Mouse (Mus musculus): ENCODE results near the gene Sik3. TPM values are rescaled to one million over a fixed set of nuclear protein-coding genes. Genes with fewer than 3 reads are reported as not detected.

Sik3 gene
- total and polyA plus RNA-seq, 3 experiments, result 30.7 to 81.1 (median 62.1) TPM

GRCm38 (mm10) chr9:46049525-46049924 lies 36.9 kb downstream of the Sik3 start:
- 65% methylated on average over 7 of the region's 7 CpGs for WGBS
- no peak for DNase-seq
- TF ChIP-seq EP300 (IDR thresholded peaks at IDR 0.05; ENCODE audit: insufficient read depth, low read depth, low read length) (no peak), POLR2A (IDR thresholded peaks at IDR 0.05; ENCODE audit: insufficient read depth, low read depth, low read length) (no peak), CTCF (IDR thresholded peaks at IDR 0.05) (no peak)
- H3K27me3 ChIP-seq (ENCODE audit: control insufficient read depth, insufficient read depth, low read length), result no peaks in the 10 kb centered on the region
- no peak overlapping the region for H3K9ac ChIP-seq (ENCODE audit: low read depth, low read length)
- no peak overlapping the region for H3K4me3 ChIP-seq
- peaks cover 4% of the 10 kb centered on the region for H3K79me2 ChIP-seq (replicated peaks; ENCODE audit: control insufficient read depth, insufficient read depth, low read length)
- intact Hi-C loops (cut with DNase I), result no loop called here
- H3K4me1 ChIP-seq (ENCODE audit: control insufficient read depth, insufficient read depth, low read length), result peaks cover 13% of the 10 kb centered on the region
- peaks cover 2% of the 10 kb centered on the region; the same call in 1 of the 2 replicates for H3K36me3 ChIP-seq (ENCODE audit: control insufficient read depth, insufficient read depth, low read length)
- H3K27ac ChIP-seq, result no peak overlapping the region

DNA sequence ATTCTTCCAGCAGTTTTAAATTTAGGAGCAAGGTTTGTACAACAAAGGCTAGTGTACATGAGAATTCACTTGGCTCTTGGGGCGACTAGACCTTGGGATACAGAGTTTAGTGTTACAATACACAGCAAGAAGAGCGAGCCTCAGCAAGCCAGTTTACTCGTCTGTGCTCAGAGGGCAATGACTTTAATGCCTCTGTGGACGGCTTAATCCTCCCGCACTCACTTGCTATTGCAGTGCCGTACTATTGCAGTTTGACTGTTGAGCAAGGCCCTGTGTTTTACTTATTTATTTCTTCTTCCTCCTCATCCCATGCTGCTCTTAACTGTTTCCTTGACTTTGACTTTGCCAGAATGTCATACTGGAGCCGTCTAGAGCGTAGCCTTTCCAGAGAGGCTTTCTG lies 37.6 kb downstream of the Sik3 start:
- H3K79me2 ChIP-seq (replicated peaks; ENCODE audit: control insufficient read depth, insufficient read depth, low read length), result peaks cover 4% of the 10 kb centered on the region
- H3K4me1 ChIP-seq (ENCODE audit: control insufficient read depth, insufficient read depth, low read length), result peaks cover 13% of the 10 kb centered on the region
- H3K27ac ChIP-seq, result peak overlapping the region; percentile 13; the same call in 1 of the 2 replicates
- no peaks in the 10 kb centered on the region for H3K27me3 ChIP-seq (ENCODE audit: control insufficient read depth, insufficient read depth, low read length)
- peaks cover 4% of the 10 kb centered on the region; the same call in 1 of the 2 replicates for H3K36me3 ChIP-seq (ENCODE audit: control insufficient read depth, insufficient read depth, low read length)
- DNase-seq, result no peak
- WGBS, result 72% methylated on average over 8 of the region's 8 CpGs
- no peak overlapping the region for H3K9ac ChIP-seq (ENCODE audit: low read depth, low read length)
- no peak overlapping the region for H3K4me3 ChIP-seq
- intact Hi-C loops (cut with DNase I), result loop anchor here (5.0 kb wide), 1 partner anchor 788 kb away; no protein-coding TSS in a partner anchor
- no peak for TF ChIP-seq EP300 (IDR thresholded peaks at IDR 0.05; ENCODE audit: insufficient read depth, low read depth, low read length)
- TF ChIP-seq POLR2A (IDR thresholded peaks at IDR 0.05; ENCODE audit: insufficient read depth, low read depth, low read length), result no peak
- TF ChIP-seq CTCF (IDR thresholded peaks at IDR 0.05), result no peak

DNA sequence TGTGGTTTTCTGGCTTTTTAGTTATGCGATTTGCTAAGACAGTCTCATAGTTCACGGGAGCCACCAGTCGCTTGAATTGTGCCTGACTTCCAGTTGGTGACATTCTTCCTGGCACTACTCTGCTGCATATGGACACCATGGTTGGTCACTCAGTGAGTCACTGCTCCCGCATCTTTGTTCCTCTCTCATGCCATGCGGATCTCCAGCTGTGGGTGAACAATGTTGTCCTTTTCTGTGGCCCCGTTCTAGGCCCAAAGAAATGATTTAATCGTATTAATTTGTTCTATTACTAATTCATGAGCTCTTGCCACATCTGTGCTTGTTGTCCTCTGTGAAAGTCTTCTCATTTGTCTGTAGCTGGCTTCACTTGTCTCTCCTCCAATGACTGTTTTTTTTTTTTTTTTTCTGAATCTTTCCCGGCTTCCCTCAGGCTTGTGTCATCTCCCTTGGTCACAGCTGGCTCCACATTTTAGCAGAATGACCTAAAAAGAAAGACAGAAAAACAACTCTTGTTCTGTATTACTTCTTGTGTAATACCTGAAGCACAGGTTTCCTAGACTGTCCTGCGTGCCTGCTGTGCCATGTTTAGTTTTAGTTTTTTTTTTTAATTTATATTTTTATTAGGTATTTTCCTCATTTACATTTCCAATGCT lies 40.5 kb downstream of the Sik3 start:
- no peak for TF ChIP-seq POLR2A (IDR thresholded peaks at IDR 0.05; ENCODE audit: insufficient read depth, low read depth, low read length)
- WGBS, result 79% methylated on average over 9 of the region's 9 CpGs
- H3K36me3 ChIP-seq (ENCODE audit: control insufficient read depth, insufficient read depth, low read length), result peaks cover 4% of the 10 kb centered on the region; the same call in 1 of the 2 replicates
- peaks cover 4% of the 10 kb centered on the region for H3K79me2 ChIP-seq (replicated peaks; ENCODE audit: control insufficient read depth, insufficient read depth, low read length)
- peaks cover 15% of the 10 kb centered on the region for H3K4me1 ChIP-seq (ENCODE audit: control insufficient read depth, insufficient read depth, low read length)
- DNase-seq, result no peak
- no peak overlapping the region for H3K4me3 ChIP-seq
- intact Hi-C loops (cut with DNase I), result loop anchor here (5.0 kb wide), 1 partner anchor 791 kb away; no protein-coding TSS in a partner anchor
- no peak overlapping the region for H3K27ac ChIP-seq
- no peaks in the 10 kb centered on the region for H3K27me3 ChIP-seq (ENCODE audit: control insufficient read depth, insufficient read depth, low read length)
- H3K9ac ChIP-seq (ENCODE audit: low read depth, low read length), result no peak overlapping the region

DNA sequence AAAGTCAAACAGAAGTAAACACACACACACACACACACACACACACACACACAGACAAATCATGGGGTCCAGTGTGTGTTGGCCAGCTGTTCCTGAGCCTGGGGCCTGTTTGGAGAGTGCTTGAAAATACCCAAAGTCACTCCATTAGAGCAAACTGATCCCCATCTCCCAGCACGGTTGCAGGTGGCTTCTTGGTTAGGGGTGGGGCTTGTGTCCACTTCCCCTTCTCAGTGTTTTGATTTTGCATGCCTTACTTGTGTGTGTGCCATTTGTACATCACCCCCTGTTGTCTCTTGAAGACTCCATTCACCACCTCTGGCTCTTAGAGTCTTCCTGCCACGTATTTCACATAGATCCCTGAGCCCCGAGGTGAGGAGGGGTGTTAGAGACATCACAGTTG lies 45.4 kb downstream of the Sik3 start:
- no peaks in the 10 kb centered on the region for H3K27me3 ChIP-seq (ENCODE audit: control insufficient read depth, insufficient read depth, low read length)
- peaks cover 15% of the 10 kb centered on the region for H3K4me1 ChIP-seq (ENCODE audit: control insufficient read depth, insufficient read depth, low read length)
- intact Hi-C loops (cut with DNase I), result no loop called here
- DNase-seq, result no peak
- H3K79me2 ChIP-seq (replicated peaks; ENCODE audit: control insufficient read depth, insufficient read depth, low read length), result peaks cover 6% of the 10 kb centered on the region
- H3K9ac ChIP-seq (ENCODE audit: low read depth, low read length), result no peak overlapping the region
- 87% methylated on average over 3 of the region's 3 CpGs for WGBS
- TF ChIP-seq CTCF (IDR thresholded peaks at IDR 0.05) (no peak), EP300 (IDR thresholded peaks at IDR 0.05; ENCODE audit: insufficient read depth, low read depth, low read length) (no peak), POLR2A (IDR thresholded peaks at IDR 0.05; ENCODE audit: insufficient read depth, low read depth, low read length) (no peak)
- H3K36me3 ChIP-seq (ENCODE audit: control insufficient read depth, insufficient read depth, low read length), result peaks cover 6% of the 10 kb centered on the region
- H3K27ac ChIP-seq, result no peak overlapping the region
- no peak overlapping the region for H3K4me3 ChIP-seq

DNA sequence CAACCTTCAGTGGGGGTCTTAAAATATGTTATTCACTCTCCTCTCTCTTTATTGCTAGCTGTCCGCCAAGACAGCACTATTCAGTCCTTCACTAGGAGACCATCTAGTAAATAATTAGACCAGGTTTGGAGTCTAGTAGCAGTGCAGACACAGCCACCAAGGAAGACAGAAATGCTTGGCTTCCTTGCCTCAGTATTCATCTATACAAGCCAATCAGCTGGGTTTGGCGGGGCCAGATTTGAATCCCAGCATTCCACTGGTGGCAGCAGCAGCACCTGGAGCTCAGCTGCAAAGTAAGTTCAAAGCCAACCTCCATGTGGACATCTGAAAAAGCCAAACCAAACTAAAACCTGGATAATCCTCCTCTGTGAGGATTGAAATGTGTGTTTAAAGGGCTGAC lies 47.6 kb downstream of the Sik3 start:
- WGBS, result 96% methylated on average over 2 of the region's 2 CpGs
- intact Hi-C loops (cut with DNase I), result no loop called here

DNA sequence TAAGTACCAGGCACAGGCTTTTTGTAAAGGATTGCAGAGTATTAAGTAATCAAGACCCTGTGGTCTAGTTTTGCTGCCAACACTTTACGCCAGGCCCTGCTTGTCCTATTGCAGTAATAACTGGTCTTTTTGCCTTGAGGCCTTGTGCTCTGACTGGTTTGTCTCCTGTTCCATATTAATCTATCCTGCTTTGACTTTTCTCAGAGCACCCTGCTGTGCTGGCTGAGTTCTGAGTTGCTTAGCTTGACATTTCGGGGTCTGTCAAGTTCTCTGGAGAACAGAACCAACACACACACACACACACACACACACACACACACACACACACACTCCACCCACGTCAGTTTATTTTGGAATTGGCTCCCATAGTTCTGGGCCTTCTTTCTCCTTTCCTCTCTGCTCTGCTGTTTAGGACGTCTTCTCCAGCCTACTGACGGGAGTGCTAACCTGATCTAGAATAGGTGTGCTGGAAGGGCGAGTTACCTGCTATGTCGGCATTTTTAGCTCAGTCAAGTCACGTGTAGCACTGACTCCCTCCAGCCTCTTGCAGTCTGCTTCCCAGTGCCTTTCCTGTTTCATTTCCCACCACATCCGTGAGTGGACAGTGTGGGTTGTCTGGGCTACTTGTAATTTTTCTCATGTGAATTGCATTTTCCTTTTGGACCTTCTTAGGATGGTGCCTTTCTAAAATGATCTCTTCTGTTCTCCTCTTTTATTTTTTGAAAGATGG lies 49.2 kb downstream of the Sik3 start:
- TF ChIP-seq CTCF (IDR thresholded peaks at IDR 0.05) (no peak), EP300 (IDR thresholded peaks at IDR 0.05; ENCODE audit: insufficient read depth, low read depth, low read length) (no peak), POLR2A (IDR thresholded peaks at IDR 0.05; ENCODE audit: insufficient read depth, low read depth, low read length) (no peak)
- H3K4me3 ChIP-seq, result no peak overlapping the region
- peak in 1 of 2 experiments; percentile 52 for DNase-seq
- peaks cover 18% of the 10 kb centered on the region for H3K79me2 ChIP-seq (replicated peaks; ENCODE audit: control insufficient read depth, insufficient read depth, low read length)
- intact Hi-C loops (cut with DNase I), result no loop called here
- H3K4me1 ChIP-seq (ENCODE audit: control insufficient read depth, insufficient read depth, low read length), result peaks cover 11% of the 10 kb centered on the region
- peak overlapping the region; percentile 15; the same call in 1 of the 2 replicates for H3K27ac ChIP-seq
- no peak overlapping the region for H3K9ac ChIP-seq (ENCODE audit: low read depth, low read length)
- no peaks in the 10 kb centered on the region for H3K27me3 ChIP-seq (ENCODE audit: control insufficient read depth, insufficient read depth, low read length)
- H3K36me3 ChIP-seq (ENCODE audit: control insufficient read depth, insufficient read depth, low read length), result peaks cover 4% of the 10 kb centered on the region
- WGBS, result 28% methylated on average over 9 of the region's 9 CpGs

More for the DNA sequence above, 47.6 kb downstream of the Sik3 start:
- Histone ChIP-seq H3K36me3 (ENCODE audit: control insufficient read depth, insufficient read depth, low read length) (peaks cover 4% of the 10 kb centered on the region), H3K79me2 (replicated peaks; ENCODE audit: control insufficient read depth, insufficient read depth, low read length) (peaks cover 14% of the 10 kb centered on the region), H3K4me3 (no peak overlapping the region), H3K4me1 (ENCODE audit: control insufficient read depth, insufficient read depth, low read length) (peaks cover 13% of the 10 kb centered on the region), H3K9ac (ENCODE audit: low read depth, low read length) (no peak overlapping the region), H3K27me3 (ENCODE audit: control insufficient read depth, insufficient read depth, low read length) (no peaks in the 10 kb centered on the region), H3K27ac (no peak overlapping the region)
- DNase-seq, result no peak
- TF ChIP-seq CTCF (IDR thresholded peaks at IDR 0.05), result no peak
- TF ChIP-seq POLR2A (IDR thresholded peaks at IDR 0.05; ENCODE audit: insufficient read depth, low read depth, low read length), result no peak
- no peak for TF ChIP-seq EP300 (IDR thresholded peaks at IDR 0.05; ENCODE audit: insufficient read depth, low read depth, low read length)
